Mouse (Mus musculus) bone marrow, adult 2 months (tissue): ENCODE data around the gene Ryr2.

Source experiments
- CTCF ChIP-seq: fragments of 200-500 bp; IDR thresholded peaks from 2 replicates; pipeline ENCODE4 v1.5.1; 2011; ENCODE audit warnings: low read length, control low read depth; ENCODE audit not compliant: control insufficient read depth, insufficient read depth
- POLR2A ChIP-seq: fragments of 200-500 bp; IDR thresholded peaks from 2 replicates; pipeline ENCODE4 v1.6.1; 2011; ENCODE audit warnings: low read depth, mild to moderate bottlenecking, control low read depth, low read length, borderline replicate concordance; ENCODE audit not compliant: control insufficient read depth

GRCm38 (mm10) chr13:11624513-11624912 is 482.2 kb downstream of the Ryr2 start:
- TF ChIP-seq CTCF: no peak
- TF ChIP-seq POLR2A: no peak
